Mouse (Mus musculus) lung, embryonic 16.5 days (tissue): ENCODE measurements around the gene Dscaml1. TPM values are rescaled to one million over a fixed set of nuclear protein-coding genes. Genes with fewer than 3 reads are reported as not detected.

ENCODE experiments used
- ATAC-seq: fragments of 200-750 bp; cut with Nextera tagmentation; 2 replicates; pipeline ENCODE4 v1.8.0; 2017; ENCODE audit warnings: low read depth, mild to moderate bottlenecking, moderate library complexity
- H3K27ac ChIP-seq: fragments of 300-500 bp; sonication (generic); 2 replicates; pipeline ENCODE4 v1.5.1; 2014; ENCODE audit warnings: mild to moderate bottlenecking, control low read depth, low read length
- H3K27me3 ChIP-seq: fragments of 300-500 bp; sonication (generic); 2 replicates; pipeline ENCODE4 v1.6.1; 2014; ENCODE audit warnings: low read depth, low read length, mixed read lengths; ENCODE audit not compliant: control insufficient read depth, insufficient read depth
- H3K36me3 ChIP-seq: fragments of 300-500 bp; sonication (generic); 2 replicates; pipeline ENCODE4 v1.6.1; 2014; ENCODE audit warnings: low read length; ENCODE audit not compliant: control insufficient read depth, insufficient read depth
- H3K4me1 ChIP-seq: fragments of 300-500 bp; sonication (generic); replicated peaks from 2 replicates; pipeline ENCODE4 v1.6.1; 2014; ENCODE audit warnings: low read length, mixed read lengths; ENCODE audit not compliant: control insufficient read depth, insufficient read depth
- H3K4me2 ChIP-seq: fragments of 300-500 bp; sonication (generic); 2 replicates; pipeline ENCODE4 v1.6.1; 2014; ENCODE audit warnings: low read depth, low read length, control low read depth
- H3K4me3 ChIP-seq: fragments of 300-500 bp; sonication (generic); 2 replicates; pipeline ENCODE4 v1.5.1; 2014; ENCODE audit warnings: mild to moderate bottlenecking, low read length, control low read depth
- H3K9ac ChIP-seq: fragments of 300-500 bp; sonication (generic); 2 replicates; pipeline ENCODE4 v1.6.1; 2014; ENCODE audit warnings: low read length, control low read depth
- H3K9me3 ChIP-seq: fragments of 300-500 bp; sonication (generic); 2 replicates; pipeline ENCODE4 v1.6.1; 2016; ENCODE audit warnings: low read length; ENCODE audit not compliant: control insufficient read depth
- WGBS: fragments of 180-500 bp; shearing (Covaris S2); extraction: QIAGEN DNeasy Blood & Tissue Kit; methylation state at CpG from one replicate; pipeline ENCODE4 v1.1.7; 2014; 5-methylcytosine and 5-hydroxymethylcytosine counted together
- polyA plus RNA-seq: library from polyadenylated mRNA; unstranded; fragments of >200 nt; fragmentation: Nextera tagmentation; extraction: Ambion mirVana; gene quantifications from 2 replicates; pipeline ENCODE4 v1.2.1, GENCODE M21; 2015

The Dscaml1 gene
- polyA plus RNA-seq, 1 experiment from 2014 or later, result 0.18 TPM

DNA sequence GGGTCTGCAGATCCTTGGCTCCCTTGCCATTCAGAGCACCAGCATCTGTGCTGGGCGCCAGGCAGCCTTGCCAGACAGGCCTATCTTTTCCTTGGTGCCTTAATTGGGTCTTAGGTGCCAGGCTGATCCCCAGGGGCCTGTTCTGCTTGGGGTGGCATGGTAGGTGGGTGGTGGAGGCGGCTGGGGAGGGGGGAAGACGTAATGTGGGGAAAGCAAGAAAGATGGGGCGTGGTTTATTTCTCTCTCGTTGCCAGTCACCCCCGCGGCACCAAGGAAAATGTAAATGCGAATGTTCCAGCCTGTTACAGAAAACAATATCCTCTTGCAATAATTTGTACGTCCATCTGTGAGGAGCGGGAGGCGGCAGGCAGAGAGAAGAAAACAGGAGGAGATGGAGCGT is 6.2 kb downstream of the Dscaml1 start:
- Histone ChIP-seq H3K27me3 (peaks cover 49% of the 10 kb centered on the region), H3K9ac (no peak overlapping the region), H3K9me3 (no peaks in the 10 kb centered on the region), H3K36me3 (no peaks in the 10 kb centered on the region), H3K4me2 (no peak overlapping the region), H3K4me1 (peaks cover 5% of the 10 kb centered on the region), H3K27ac (no peak overlapping the region), H3K4me3 (no peak overlapping the region)
- WGBS, result 73% methylated on average over 12 of the region's 12 CpGs
- no peak for ATAC-seq

DNA sequence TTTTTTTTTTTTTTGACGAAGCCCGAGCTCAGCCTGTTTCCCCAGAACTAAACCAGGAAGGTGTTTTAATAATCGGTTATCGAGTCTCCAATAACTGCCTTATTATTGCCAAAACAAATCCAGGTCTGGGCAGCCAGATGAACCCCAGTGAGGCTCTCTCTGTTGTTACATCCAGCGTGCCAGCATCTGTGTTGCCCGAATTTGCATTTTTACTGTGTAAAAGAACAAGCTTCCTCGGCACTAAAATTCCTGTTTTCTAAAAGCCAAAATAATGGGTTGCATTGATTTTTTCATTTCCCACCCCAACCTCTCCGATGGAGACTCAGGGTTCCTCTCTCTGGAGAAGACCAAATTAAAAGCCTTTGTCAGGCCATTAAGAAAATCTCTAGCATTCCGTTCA is 6.7 kb downstream of the Dscaml1 start:
- Histone ChIP-seq H3K4me3 (no peak overlapping the region), H3K27me3 (peaks cover 49% of the 10 kb centered on the region)

DNA sequence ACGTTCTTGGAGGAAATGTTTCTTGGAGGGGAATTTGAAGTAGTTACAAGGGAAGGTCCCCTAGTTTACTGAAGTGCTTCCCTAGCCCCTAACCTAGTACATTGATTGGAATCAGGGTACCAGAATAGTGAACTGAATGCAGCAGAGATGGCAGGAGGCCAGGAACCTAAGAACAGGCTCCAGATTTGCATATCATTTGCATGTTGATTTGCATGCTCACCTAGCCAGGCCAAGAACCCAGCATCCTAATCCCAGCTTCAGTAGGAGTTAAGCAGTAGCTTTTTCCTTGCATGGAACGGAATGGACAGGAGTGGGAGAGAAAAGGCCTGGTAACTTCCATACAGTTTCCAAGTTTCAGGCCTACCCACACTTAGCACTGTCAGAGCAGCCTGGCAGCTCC is 7.7 kb downstream of the Dscaml1 start:
- ATAC-seq, result no peak
- H3K9me3 ChIP-seq, result no peaks in the 10 kb centered on the region
- no peak overlapping the region for H3K4me2 ChIP-seq
- H3K27ac ChIP-seq, result no peak overlapping the region
- peaks cover 5% of the 10 kb centered on the region for H3K4me1 ChIP-seq
- no peaks in the 10 kb centered on the region for H3K36me3 ChIP-seq
- no peak overlapping the region for H3K4me3 ChIP-seq
- H3K27me3 ChIP-seq, result peaks cover 42% of the 10 kb centered on the region
- 78% methylated on average over 2 of the region's 2 CpGs for WGBS
- H3K9ac ChIP-seq, result no peak overlapping the region

More for the DNA sequence above, 6.7 kb downstream of the Dscaml1 start:
- H3K4me2 ChIP-seq, result no peak overlapping the region
- H3K9ac ChIP-seq, result no peak overlapping the region
- ATAC-seq, result no peak
- H3K27ac ChIP-seq, result no peak overlapping the region
- H3K36me3 ChIP-seq, result no peaks in the 10 kb centered on the region
- H3K4me1 ChIP-seq, result peaks cover 5% of the 10 kb centered on the region
- WGBS, result 78% methylated on average over 9 of the region's 9 CpGs
- H3K9me3 ChIP-seq, result no peaks in the 10 kb centered on the region

DNA sequence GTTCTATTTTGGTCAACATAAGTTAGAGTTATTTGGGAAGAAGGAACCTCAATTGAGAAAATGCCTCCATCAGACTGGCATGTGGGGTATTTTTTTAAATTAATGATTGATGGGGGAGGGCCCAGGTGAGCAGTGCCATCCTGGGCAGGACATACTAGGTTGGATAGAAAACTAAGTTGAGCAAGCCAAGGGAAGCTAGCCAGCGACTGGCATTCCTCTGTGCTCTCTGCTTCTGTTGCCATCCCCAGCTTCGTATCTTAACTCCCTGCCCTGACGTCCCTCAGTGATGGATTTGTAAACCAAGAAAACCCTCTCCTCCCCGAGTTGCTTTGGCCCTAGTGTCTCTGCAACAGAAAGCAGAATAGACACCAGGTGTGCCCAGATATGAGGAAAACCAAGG is 12.6 kb downstream of the Dscaml1 start:
- Histone ChIP-seq H3K36me3 (no peaks in the 10 kb centered on the region), H3K4me3 (no peak overlapping the region), H3K27ac (no peak overlapping the region), H3K9me3 (no peaks in the 10 kb centered on the region), H3K9ac (no peak overlapping the region), H3K27me3 (no peaks in the 10 kb centered on the region), H3K4me1 (no peaks in the 10 kb centered on the region), H3K4me2 (no peak overlapping the region)
- no peak for ATAC-seq
- whole genome bisulfite sequencing, result 49% methylated on average over 4 of the region's 4 CpGs

DNA sequence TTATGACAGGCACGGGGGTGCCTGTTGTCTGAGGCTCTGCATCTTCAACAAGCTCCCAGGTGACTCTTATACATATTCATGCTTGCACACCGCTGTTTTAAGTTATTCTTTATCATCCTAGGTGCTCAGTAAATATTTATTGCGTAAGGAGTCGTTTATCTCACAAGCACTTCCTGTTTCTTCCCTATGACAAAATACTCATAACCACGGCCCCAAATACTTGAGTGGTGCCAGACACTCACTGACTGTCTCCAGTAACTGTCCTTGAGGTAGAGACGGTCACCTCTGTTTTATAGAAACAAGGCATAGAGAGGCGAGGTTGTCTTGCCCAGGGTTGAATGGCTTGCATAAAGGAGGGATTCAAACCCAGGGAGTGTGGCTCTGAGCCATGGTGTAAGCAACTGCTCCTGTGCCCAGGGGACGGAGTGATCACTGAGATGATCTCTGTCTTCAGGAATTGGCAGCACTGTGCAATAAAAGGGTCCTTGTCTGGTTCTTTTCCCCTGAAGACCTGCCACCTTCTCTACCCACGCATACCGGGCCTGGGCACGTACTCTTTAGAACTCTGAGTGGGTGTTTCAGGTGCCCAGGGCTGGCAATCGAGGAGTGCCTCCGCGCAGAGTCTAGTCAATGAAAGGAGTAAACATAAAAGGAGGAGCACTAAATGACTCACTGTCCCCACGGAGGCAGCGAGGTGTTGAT is 13.8 kb downstream of the Dscaml1 start:
- Histone ChIP-seq H3K9ac (no peak overlapping the region), H3K36me3 (no peaks in the 10 kb centered on the region), H3K27ac (no peak overlapping the region), H3K27me3 (no peaks in the 10 kb centered on the region), H3K9me3 (no peaks in the 10 kb centered on the region), H3K4me2 (no peak overlapping the region), H3K4me1 (no peaks in the 10 kb centered on the region), H3K4me3 (no peak overlapping the region)
- WGBS, result 59% methylated on average over 16 of the region's 16 CpGs
- ATAC-seq, result no peak

DNA sequence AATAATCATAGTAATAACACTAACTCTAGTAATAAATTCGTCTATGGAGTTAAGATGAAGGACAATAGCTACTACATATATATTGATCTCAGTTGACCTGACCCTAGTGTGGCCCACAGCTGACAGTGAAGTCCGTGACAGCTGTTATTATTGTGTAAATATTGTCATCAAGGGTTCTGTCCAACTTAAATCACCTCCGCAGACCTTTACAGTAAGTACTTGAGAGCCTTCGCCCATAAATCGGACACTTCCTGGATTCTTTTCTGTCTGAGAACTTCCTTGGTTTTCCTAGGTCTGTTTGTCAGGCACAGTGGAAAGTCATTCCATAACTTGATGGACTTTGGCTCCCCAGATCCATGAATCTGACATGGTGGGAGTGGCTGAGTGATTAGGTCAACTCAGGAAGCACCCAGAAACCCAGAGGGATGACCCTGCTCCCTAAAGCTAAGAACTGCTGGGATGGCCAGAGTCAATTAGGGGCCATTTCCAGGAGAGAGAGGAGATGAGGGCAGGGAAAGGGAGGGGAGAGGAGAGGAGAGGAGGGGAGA is 17.9 kb downstream of the Dscaml1 start:
- no peaks in the 10 kb centered on the region for H3K27me3 ChIP-seq
- no peak overlapping the region for H3K4me2 ChIP-seq
- no peak overlapping the region for H3K9ac ChIP-seq
- WGBS, result 65% methylated on average over 5 of the region's 5 CpGs
- no peak overlapping the region for H3K4me3 ChIP-seq
- no peaks in the 10 kb centered on the region for H3K36me3 ChIP-seq
- ATAC-seq, result no peak
- H3K4me1 ChIP-seq, result no peaks in the 10 kb centered on the region
- no peaks in the 10 kb centered on the region for H3K9me3 ChIP-seq
- no peak overlapping the region for H3K27ac ChIP-seq

DNA sequence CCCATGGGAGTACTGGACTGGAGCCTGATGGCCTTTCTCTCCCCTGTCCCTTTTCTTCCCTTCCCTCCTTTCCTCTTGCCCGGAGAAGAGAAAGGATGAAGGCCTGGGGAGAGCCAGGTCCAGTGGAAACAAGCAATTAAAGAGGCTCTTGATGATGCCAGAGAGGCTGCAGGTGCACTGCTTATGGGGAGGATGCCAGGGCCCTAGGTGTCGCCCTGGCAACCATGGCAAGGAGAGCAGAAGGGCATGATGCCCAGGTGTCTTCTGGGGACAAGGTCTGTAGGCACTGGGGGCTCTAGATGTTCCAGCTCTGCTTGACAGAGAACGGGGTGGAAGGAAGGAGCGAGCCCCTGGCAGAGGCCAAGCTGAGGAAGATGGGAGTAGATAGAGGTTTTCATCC is 23.2 kb downstream of the Dscaml1 start:
- H3K27ac ChIP-seq, result no peak overlapping the region
- H3K4me1 ChIP-seq, result no peaks in the 10 kb centered on the region
- H3K36me3 ChIP-seq, result no peaks in the 10 kb centered on the region
- H3K9ac ChIP-seq, result no peak overlapping the region
- no peak for ATAC-seq
- 76% methylated on average over 4 of the region's 4 CpGs for WGBS
- no peak overlapping the region for H3K4me3 ChIP-seq
- no peaks in the 10 kb centered on the region for H3K9me3 ChIP-seq
- no peaks in the 10 kb centered on the region for H3K27me3 ChIP-seq
- no peak overlapping the region for H3K4me2 ChIP-seq

DNA sequence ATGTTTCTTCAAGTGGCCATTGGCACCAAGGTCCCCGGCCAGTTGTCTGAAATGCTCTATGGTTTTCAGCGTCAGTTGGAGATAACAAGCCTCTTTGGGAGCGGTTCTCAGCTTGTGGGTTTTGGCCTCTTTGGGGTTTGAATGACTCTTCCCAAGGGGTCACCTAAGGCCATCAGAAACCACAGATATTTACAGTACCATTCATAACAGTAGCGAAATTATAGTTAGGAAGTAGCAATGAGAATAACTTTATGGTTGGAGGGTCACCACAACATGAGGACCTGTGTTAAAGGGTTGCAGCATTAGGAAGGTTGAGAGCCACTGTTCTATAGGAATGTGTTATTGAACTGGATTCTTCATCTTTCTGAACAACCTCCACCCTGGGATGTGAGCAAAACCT is 24.9 kb downstream of the Dscaml1 start:
- H3K9ac ChIP-seq, result no peak overlapping the region
- H3K9me3 ChIP-seq, result no peaks in the 10 kb centered on the region
- H3K36me3 ChIP-seq, result no peaks in the 10 kb centered on the region
- no peak overlapping the region for H3K4me3 ChIP-seq
- no peak overlapping the region for H3K27ac ChIP-seq
- no peaks in the 10 kb centered on the region for H3K27me3 ChIP-seq
- no peaks in the 10 kb centered on the region for H3K4me1 ChIP-seq
- no peak overlapping the region for H3K4me2 ChIP-seq
- WGBS, result 77% methylated on average over 4 of the region's 4 CpGs
- no peak for ATAC-seq

DNA sequence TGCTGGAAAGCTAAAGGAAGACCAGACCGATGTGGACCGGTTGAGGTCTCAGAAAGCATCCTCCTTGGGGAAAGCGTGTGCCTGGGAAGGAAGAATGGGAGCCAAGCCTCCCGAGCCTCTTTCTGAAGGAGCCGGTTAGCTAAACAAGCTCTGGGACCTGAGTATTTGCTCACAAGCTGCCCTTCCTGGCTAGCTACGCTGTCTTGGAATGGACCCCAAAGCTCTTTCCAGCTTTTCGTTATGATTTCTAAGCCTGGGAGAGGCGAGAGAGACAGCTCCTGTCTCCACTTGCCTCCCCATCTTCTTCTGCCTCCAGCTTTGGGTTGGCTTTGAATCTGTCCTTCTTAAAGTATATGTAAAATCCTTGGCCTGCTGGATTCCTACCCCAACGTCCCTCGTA is 27.6 kb downstream of the Dscaml1 start:
- Histone ChIP-seq H3K4me1 (no peaks in the 10 kb centered on the region), H3K27me3 (no peaks in the 10 kb centered on the region), H3K9ac (no peak overlapping the region), H3K27ac (no peak overlapping the region), H3K36me3 (no peaks in the 10 kb centered on the region), H3K4me2 (no peak overlapping the region), H3K9me3 (no peaks in the 10 kb centered on the region), H3K4me3 (no peak overlapping the region)
- WGBS, result 52% methylated on average over 10 of the region's 10 CpGs
- ATAC-seq, result no peak
